Mouse (Mus musculus): ENCODE data around the gene Tie1. TPM values are rescaled to one million over a fixed set of nuclear protein-coding genes. Genes with fewer than 3 reads are reported as not detected.

Gene Tie1
- total RNA-seq, 2 experiments from 2014 or later: 101 to 106 TPM

DNA sequence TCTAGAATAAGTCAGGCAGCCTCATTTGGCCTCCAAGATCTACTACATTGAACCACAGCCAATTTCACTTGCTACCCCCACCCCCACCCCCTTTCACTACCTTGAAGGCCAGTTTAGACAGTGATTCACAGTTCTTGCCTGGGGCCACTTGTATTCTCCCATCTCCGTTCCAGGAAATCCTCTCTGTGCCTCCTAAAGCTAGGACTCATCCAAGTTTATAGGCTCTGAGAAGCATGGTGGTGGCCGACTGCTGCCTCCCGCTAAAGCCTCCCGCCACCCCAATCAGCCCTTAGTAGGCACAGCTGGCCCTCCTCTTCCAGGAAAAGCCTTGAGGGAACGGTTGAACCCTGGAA lies 62.5 kb downstream of the Tie1 start:
- no peak for DNase-seq
- intact Hi-C loops (cut with DNase I): loop anchor here (5.0 kb wide), 1 partner anchor 60 kb away; no protein-coding TSS in a partner anchor

- no peak for DNase-seq
- intact Hi-C loops (cut with DNase I): loop anchor here (5.0 kb wide), 1 partner anchor 62 kb away; no protein-coding TSS in a partner anchor
These were observed 64.5 kb downstream of the Tie1 start for GRCm38 (mm10) chr4:118425374-118425773.

GRCm38 (mm10) chr4:118424541-118425160 lies 65.2 kb downstream of the Tie1 start:
- DNase-seq: no peak
- intact Hi-C loops (cut with DNase I): loop anchor here (5.0 kb wide), 1 partner anchor 63 kb away; no protein-coding TSS in a partner anchor

GRCm38 (mm10) chr4:118421384-118421783 lies 68.5 kb downstream of the Tie1 start:
- intact Hi-C loops (cut with DNase I): no loop called here
- no peak for DNase-seq

Other genes starting within 250 kb of the Tie1 start
- 10 to 100 TPM; 13.0 to 16.4 TPM for gene Ptprf, start 198.7 kb downstream of the Tie1 start, total RNA-seq (2021)
- 10 to 100 TPM; 14.7 TPM for gene Szt2, start 80.8 kb downstream of the Tie1 start, total RNA-seq (2021)
- gene Med8, start 80.7 kb downstream of the Tie1 start, total RNA-seq (2021): 10 to 100 TPM; 39.3 to 47.0 TPM
- gene Elovl1, start 62.0 kb downstream of the Tie1 start, total RNA-seq (2021): 10 to 100 TPM; 25.4 to 30.1 TPM
- gene Cdc20, start 52.7 kb downstream of the Tie1 start, total RNA-seq (2021): 10 to 100 TPM in 1 of 2 experiments, 1 to 10 TPM in 1; 8.3 to 12.5 TPM
- under 1 TPM; 0.10 to 0.17 TPM for gene Mpl, start 32.5 kb downstream of the Tie1 start, total RNA-seq (2021)
- not detected for gene 2610528J11Rik, start 36.9 kb upstream of the Tie1 start, total RNA-seq (2021)
- gene Tmem125, start 54.0 kb upstream of the Tie1 start, total RNA-seq (2021): under 1 TPM; 0.22 to 0.26 TPM
- under 1 TPM; 0.07 to 0.12 TPM for gene Cfap57, start 130.7 kb upstream of the Tie1 start, total RNA-seq (2021)
- gene Ebna1bp2, start 130.7 kb upstream of the Tie1 start, total RNA-seq (2021): 10 to 100 TPM; 31.4 to 35.2 TPM
- not detected for gene Olfr62, start 168.9 kb upstream of the Tie1 start, total RNA-seq (2021)
- gene Olfr1342, start 202.7 kb upstream of the Tie1 start, total RNA-seq (2021): not detected
- not detected for gene Olfr1341, start 213.5 kb upstream of the Tie1 start, total RNA-seq (2021)
- not detected for gene Olfr1340, start 230.1 kb upstream of the Tie1 start, total RNA-seq (2021)
- gene Olfr1339, start 242.1 kb upstream of the Tie1 start, total RNA-seq (2021): not detected

All from heart, postnatal 14 days (tissue).